Mouse (Mus musculus): ENCODE measurements around the gene Net1. TPM values are rescaled to one million over a fixed set of nuclear protein-coding genes. Genes with fewer than 3 reads are reported as not detected.
"Not testable (repeated sequence)": the region's sequence is repeated elsewhere in the genome, so short reads cannot be mapped to it uniquely, and the experiment has no call there.

The Net1 gene
- polyA plus RNA-seq, 1 experiment from 2014 or later = 37.2 TPM

DNA sequence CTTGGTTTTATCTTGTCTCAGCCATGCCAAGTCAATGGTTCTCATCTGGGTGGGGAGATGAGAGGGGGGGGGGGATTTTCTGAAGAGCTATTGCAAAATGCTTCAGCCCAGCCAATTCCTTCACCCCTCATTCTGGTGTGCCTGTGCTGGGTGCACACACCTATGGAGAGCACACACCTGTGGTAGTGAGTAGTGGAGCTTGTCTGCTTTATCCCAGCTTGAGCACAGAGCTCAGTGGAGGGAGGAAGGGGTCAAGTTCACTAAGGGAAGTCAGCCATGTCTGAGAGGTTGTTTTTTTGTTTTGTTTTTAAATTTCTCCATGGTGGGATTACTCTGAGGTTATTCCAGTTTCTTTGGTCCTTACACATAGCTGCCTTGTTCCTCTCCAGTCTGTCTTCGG, 61.8 kb downstream of the Net1 start:
- Histone ChIP-seq H3K9ac (ENCODE audit: low read length) (no peak overlapping the region), H3K36me3 (ENCODE audit: control insufficient read depth, insufficient read depth) (no peaks in the 10 kb centered on the region), H3K4me1 (ENCODE audit: control insufficient read depth, insufficient read depth, low read length) (no peaks in the 10 kb centered on the region; the same call in 1 of the 2 replicates), H3K9me3 (replicated peaks; ENCODE audit: control insufficient read depth, low read length) (no peaks in the 10 kb centered on the region), H3K27me3 (ENCODE audit: control insufficient read depth, insufficient read depth, low read length) (no peaks in the 10 kb centered on the region), H3K4me2 (ENCODE audit: low read depth, low read length) (no peak overlapping the region), H3K4me3 (ENCODE audit: low read length) (no peak overlapping the region), H3K27ac (ENCODE audit: low read length) (no peak overlapping the region)
- 73% methylated on average over 1 of the region's 1 CpGs for WGBS
- ATAC-seq (replicated peaks; ENCODE audit: extremely low read depth, insufficient read depth, low FRiP score) = no peak

DNA sequence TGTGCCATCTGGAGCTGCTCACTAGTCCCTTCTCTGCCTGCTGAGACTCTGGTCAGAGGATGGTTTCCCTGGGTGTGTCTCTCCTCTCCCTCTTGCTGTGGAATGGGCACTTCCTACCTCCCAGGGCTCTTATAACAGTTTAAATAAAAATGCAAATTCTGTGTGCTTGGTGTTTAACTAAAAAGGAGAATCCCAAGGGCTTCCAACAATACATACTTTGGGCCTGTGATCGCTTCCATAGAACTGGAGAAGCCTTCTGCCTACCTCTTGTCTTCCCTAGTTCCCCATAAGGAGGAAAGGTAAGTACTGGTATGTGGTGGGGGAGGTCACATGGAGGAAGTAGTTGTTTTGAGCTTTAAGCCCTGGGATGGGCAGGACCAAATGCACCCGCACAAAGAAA, 63.2 kb downstream of the Net1 start:
- H3K9ac ChIP-seq (ENCODE audit: low read length) = no peak overlapping the region
- H3K4me3 ChIP-seq (ENCODE audit: low read length) = no peak overlapping the region
- WGBS = 76% methylated on average over 2 of the region's 2 CpGs
- no peak for ATAC-seq (replicated peaks; ENCODE audit: extremely low read depth, insufficient read depth, low FRiP score)
- no peak overlapping the region for H3K4me2 ChIP-seq (ENCODE audit: low read depth, low read length)
- H3K27me3 ChIP-seq (ENCODE audit: control insufficient read depth, insufficient read depth, low read length) = no peaks in the 10 kb centered on the region
- H3K9me3 ChIP-seq (replicated peaks; ENCODE audit: control insufficient read depth, low read length) = no peaks in the 10 kb centered on the region
- H3K36me3 ChIP-seq (ENCODE audit: control insufficient read depth, insufficient read depth) = no peaks in the 10 kb centered on the region
- no peak overlapping the region for H3K27ac ChIP-seq (ENCODE audit: low read length)
- no peaks in the 10 kb centered on the region; the same call in 1 of the 2 replicates for H3K4me1 ChIP-seq (ENCODE audit: control insufficient read depth, insufficient read depth, low read length)

- not testable (repeated sequence) for H3K36me3 ChIP-seq (ENCODE audit: control insufficient read depth, insufficient read depth)
- 66% methylated on average over 3 of the region's 3 CpGs for WGBS
These were observed 64.2 kb downstream of the Net1 start, which contains the start of gene Calm5 for GRCm38 (mm10) chr13:3853648-3854333. Gene Calm5 (plus strand): TSS chr13:3854173.

GRCm38 (mm10) chr13:3850330-3850729, 67.7 kb downstream of the Net1 start:
- Histone ChIP-seq H3K9ac (ENCODE audit: low read length) (no peak overlapping the region), H3K27me3 (ENCODE audit: control insufficient read depth, insufficient read depth, low read length) (no peaks in the 10 kb centered on the region), H3K4me1 (ENCODE audit: control insufficient read depth, insufficient read depth, low read length) (no peaks in the 10 kb centered on the region), H3K9me3 (replicated peaks; ENCODE audit: control insufficient read depth, low read length) (no peaks in the 10 kb centered on the region), H3K36me3 (ENCODE audit: control insufficient read depth, insufficient read depth) (no peaks in the 10 kb centered on the region), H3K4me2 (ENCODE audit: low read depth, low read length) (no peak overlapping the region), H3K4me3 (ENCODE audit: low read length) (no peak overlapping the region), H3K27ac (ENCODE audit: low read length) (no peak overlapping the region)
- ATAC-seq (replicated peaks; ENCODE audit: extremely low read depth, insufficient read depth, low FRiP score) = no peak
- WGBS = 71% methylated on average over 1 of the region's 1 CpGs

More at GRCm38 (mm10) chr13:3853648-3854333, 64.2 kb downstream of the Net1 start, which contains the start of gene Calm5:
- not testable (repeated sequence) for H3K9me3 ChIP-seq (replicated peaks; ENCODE audit: control insufficient read depth, low read length); H3K4me2 ChIP-seq (ENCODE audit: low read depth, low read length); H3K9ac ChIP-seq (ENCODE audit: low read length); H3K4me1 ChIP-seq (ENCODE audit: control insufficient read depth, insufficient read depth, low read length); H3K4me3 ChIP-seq (ENCODE audit: low read length); H3K27ac ChIP-seq (ENCODE audit: low read length); H3K27me3 ChIP-seq (ENCODE audit: control insufficient read depth, insufficient read depth, low read length); ATAC-seq (replicated peaks; ENCODE audit: extremely low read depth, insufficient read depth, low FRiP score)

DNA sequence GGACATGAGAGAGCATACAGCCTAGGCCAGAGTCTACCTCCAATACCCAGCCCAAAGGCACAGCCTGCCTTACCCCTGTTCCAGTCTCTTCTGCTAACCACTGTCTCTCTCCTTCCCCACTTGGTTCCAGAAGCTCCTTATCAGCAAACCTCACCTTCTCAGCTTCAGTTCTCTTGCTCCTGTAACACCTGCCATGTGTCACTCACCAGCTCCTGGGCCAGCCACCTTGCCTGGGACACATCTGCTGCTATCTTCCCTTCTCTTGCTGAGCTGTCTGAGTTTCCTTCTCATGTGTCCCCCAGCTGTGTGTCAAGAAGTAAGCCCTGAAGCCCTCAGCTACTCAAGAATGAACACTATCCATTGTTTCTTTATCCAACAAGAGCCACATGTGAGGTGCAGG, 77.4 kb downstream of the Net1 start:
- not testable (repeated sequence) for ATAC-seq (replicated peaks; ENCODE audit: extremely low read depth, insufficient read depth, low FRiP score); H3K9ac ChIP-seq (ENCODE audit: low read length)

GRCm38 (mm10) chr13:3837312-3837807, 80.7 kb downstream of the Net1 start, which contains the start of gene Calm4:
Gene Calm4 (plus strand): TSS chr13:3837757.
- H3K4me1 ChIP-seq (ENCODE audit: control insufficient read depth, insufficient read depth, low read length); H3K27me3 ChIP-seq (ENCODE audit: control insufficient read depth, insufficient read depth, low read length); H3K9ac ChIP-seq (ENCODE audit: low read length); H3K4me3 ChIP-seq (ENCODE audit: low read length); H3K4me2 ChIP-seq (ENCODE audit: low read depth, low read length); H3K9me3 ChIP-seq (replicated peaks; ENCODE audit: control insufficient read depth, low read length); H3K27ac ChIP-seq (ENCODE audit: low read length); ATAC-seq (replicated peaks; ENCODE audit: extremely low read depth, insufficient read depth, low FRiP score); H3K36me3 ChIP-seq (ENCODE audit: control insufficient read depth, insufficient read depth): not testable (repeated sequence)

More for the DNA sequence above, 77.4 kb downstream of the Net1 start:
- not testable (repeated sequence) for H3K9me3 ChIP-seq (replicated peaks; ENCODE audit: control insufficient read depth, low read length); H3K4me3 ChIP-seq (ENCODE audit: low read length); H3K27ac ChIP-seq (ENCODE audit: low read length); H3K4me2 ChIP-seq (ENCODE audit: low read depth, low read length); H3K4me1 ChIP-seq (ENCODE audit: control insufficient read depth, insufficient read depth, low read length); H3K36me3 ChIP-seq (ENCODE audit: control insufficient read depth, insufficient read depth); H3K27me3 ChIP-seq (ENCODE audit: control insufficient read depth, insufficient read depth, low read length)

DNA sequence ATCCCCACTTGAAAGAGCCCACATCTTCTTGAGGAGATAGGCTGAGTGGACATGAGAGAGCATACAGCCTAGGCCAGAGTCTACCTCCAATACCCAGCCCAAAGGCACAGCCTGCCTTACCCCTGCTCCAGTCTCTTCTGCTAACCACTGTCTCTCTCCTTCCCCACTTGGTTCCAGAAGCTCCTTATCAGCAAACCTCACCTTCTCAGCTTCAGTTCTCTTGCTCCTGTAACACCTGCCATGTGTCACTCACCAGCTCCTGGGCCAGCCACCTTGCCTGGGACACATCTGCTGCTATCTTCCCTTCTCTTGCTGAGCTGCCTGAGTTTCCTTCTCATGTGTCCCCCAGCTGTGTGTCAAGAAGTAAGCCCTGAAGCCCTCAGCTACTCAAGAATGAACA, 84.4 kb downstream of the Net1 start:
- not testable (repeated sequence) for H3K9ac ChIP-seq (ENCODE audit: low read length); H3K4me2 ChIP-seq (ENCODE audit: low read depth, low read length); H3K27me3 ChIP-seq (ENCODE audit: control insufficient read depth, insufficient read depth, low read length); H3K36me3 ChIP-seq (ENCODE audit: control insufficient read depth, insufficient read depth); H3K4me3 ChIP-seq (ENCODE audit: low read length); H3K27ac ChIP-seq (ENCODE audit: low read length); H3K9me3 ChIP-seq (replicated peaks; ENCODE audit: control insufficient read depth, low read length); ATAC-seq (replicated peaks; ENCODE audit: extremely low read depth, insufficient read depth, low FRiP score); H3K4me1 ChIP-seq (ENCODE audit: control insufficient read depth, insufficient read depth, low read length)

- Histone ChIP-seq H3K9ac (ENCODE audit: low read length) (no peak overlapping the region), H3K4me1 (ENCODE audit: control insufficient read depth, insufficient read depth, low read length) (no peaks in the 10 kb centered on the region), H3K4me3 (ENCODE audit: low read length) (no peak overlapping the region), H3K4me2 (ENCODE audit: low read depth, low read length) (no peak overlapping the region), H3K9me3 (replicated peaks; ENCODE audit: control insufficient read depth, low read length) (no peaks in the 10 kb centered on the region), H3K36me3 (ENCODE audit: control insufficient read depth, insufficient read depth) (no peaks in the 10 kb centered on the region), H3K27me3 (ENCODE audit: control insufficient read depth, insufficient read depth, low read length) (no peaks in the 10 kb centered on the region), H3K27ac (ENCODE audit: low read length) (no peak overlapping the region)
- no peak for ATAC-seq (replicated peaks; ENCODE audit: extremely low read depth, insufficient read depth, low FRiP score)
- WGBS = 54% methylated on average over 2 of the region's 2 CpGs
These were observed 85.6 kb downstream of the Net1 start for GRCm38 (mm10) chr13:3832450-3832849.

Data from heart, embryonic 16.5 days (tissue).